Mouse (Mus musculus): Measurements from ENCODE around the gene Hsd17b6.
A peak's percentile ranks its signal among the peaks of the same experiment; 100 is the strongest.
"Not testable (repeated sequence)": the region's sequence is repeated elsewhere in the genome, so short reads cannot be mapped to it uniquely, and the experiment has no call there.

Hsd17b6 gene

GRCm38 (mm10) chr10:128007446-128007845 lies at the start of gene Hsd17b6:
Hsd17b6 (minus strand) TSS chr10:128007611.
- DNase-seq: no peak

DNA sequence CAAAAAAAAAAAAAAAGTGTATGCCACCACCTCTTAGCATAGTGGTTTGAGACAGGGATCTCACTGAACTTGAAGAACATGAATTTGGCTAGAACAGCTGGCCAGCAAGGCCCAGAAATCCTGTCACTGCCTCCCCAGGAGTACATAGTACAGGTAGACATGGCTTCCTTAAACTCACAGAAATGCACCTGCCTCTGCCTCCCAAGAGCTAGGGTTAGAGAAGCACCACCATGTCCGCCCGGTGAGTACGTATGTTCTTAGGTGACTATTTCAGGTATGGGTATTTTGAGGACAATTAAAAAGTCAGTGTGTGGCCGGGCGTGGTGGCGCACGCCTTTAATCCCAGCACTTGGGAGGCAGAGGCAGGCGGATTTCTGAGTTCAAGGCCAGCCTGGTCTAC lies 45.6 kb upstream of the Hsd17b6 start:
- DNase-seq: no peak

- DNase-seq: not testable (repeated sequence)
Measured at GRCm38 (mm10) chr10:128052136-128052535, 44.7 kb upstream of the Hsd17b6 start.

DNA sequence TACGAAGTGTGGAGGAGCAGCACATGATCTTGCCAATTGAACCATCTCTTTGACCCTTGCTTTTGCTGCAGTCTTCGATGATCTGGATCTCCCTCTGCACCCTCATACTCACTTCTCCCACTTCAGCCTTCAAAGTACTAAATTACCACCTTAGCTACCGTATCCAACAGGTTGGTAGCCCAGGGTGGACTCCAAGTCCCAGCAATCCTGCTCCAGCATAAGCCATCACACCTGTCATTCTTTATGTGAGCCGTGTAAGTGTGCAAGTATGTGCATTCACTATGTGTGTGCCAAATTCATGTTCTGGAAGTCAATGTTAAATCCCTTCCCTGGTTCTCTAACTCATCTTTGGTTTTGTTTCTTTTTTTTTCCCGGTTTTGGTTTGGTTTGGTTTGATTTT lies 44.2 kb upstream of the Hsd17b6 start:
- DNase-seq: no peak

DNA sequence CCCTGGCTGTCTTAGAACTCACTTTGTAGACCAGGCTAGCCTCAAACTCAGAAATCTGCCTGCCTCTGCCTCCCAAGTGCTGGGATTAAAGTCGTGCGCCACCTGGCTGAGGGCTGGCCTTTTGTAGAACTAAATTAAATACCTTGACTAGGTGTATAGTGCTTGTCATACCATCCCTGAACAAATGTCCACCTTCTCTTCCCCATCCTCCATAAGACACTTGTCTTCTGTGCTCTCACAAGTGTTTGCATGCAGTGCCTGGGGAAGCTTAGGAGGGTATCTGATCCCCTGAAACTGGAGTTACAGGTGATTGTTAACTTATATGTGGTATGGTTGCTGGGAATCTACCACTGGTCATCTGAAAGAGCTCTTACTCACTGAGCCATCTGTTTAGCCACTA lies 42.9 kb upstream of the Hsd17b6 start:
- no peak for DNase-seq

GRCm38 (mm10) chr10:128049741-128050140 lies 42.3 kb upstream of the Hsd17b6 start:
- no peak for DNase-seq

DNA sequence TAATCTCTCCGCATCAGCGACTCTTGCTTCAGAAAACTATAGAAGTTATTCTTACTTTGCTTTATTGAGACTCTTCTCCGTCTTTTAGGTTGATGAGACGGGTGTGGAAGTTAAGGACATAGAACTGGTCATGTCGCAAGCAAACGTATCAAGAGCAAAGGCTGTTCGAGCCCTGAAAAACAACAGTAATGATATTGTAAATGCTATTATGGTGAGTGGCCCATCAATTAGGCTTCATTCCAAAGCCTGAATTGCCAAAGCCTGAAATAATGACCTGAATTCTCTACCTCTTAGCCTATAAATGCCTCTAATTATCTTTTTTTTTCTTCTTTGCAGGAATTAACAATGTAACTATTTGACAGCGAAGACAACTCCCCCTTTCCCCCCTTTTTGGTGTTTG lies 40.7 kb upstream of the Hsd17b6 start:
- DNase-seq: no peak

DNA sequence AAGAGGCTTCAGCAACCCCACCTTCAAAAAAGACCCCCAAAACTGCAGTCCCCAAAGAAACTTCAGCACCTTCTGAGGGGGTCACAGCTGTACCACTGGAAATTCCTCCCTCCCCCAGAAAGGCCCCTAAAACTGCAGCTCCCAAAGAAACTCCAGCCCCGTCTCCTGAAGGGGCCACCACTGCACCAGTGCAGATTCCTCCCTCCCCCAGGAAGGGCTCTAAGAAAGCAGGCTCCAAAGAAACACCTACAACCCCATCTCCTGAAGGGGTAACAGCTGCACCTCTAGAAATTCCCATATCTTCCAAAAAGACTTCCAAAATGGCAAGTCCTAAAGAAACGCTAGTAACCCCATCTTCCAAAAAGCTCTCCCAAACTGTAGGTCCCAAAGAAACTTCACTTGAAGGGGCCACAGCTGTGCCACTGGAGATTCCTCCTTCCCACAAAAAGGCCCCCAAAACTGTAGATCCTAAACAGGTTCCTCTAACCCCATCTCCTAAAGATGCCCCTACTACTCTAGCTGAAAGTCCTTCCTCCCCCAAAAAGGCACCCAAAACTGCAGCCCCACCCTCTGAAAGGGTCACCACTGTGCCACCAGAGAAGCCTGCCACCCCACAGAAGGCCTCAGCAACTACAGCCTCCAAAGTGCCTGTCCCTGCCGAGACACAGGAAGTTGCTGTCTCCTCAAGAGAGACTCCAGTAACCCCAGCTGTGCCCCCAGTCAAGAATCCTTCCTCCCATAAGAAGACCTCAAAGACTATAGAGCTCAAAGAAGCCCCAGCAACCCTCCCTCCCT lies 35.8 kb upstream of the Hsd17b6 start:
- no peak for DNase-seq

DNA sequence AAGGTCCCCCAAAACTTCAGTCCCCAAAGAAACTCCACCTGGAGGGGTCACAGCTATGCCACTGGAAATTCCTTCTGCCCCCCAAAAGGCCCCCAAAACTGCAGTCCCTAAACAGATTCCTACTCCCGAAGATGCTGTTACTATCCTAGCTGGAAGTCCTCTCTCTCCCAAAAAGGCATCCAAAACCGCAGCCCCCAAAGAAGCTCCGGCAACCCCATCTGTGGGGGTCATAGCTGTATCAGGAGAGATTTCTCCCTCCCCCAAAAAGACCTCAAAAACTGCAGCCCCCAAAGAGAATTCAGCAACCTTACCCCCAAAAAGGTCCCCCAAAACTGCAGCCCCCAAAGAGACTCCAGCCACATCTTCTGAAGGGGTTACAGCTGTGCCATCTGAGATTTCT lies 35.1 kb upstream of the Hsd17b6 start:
- no peak for DNase-seq

DNA sequence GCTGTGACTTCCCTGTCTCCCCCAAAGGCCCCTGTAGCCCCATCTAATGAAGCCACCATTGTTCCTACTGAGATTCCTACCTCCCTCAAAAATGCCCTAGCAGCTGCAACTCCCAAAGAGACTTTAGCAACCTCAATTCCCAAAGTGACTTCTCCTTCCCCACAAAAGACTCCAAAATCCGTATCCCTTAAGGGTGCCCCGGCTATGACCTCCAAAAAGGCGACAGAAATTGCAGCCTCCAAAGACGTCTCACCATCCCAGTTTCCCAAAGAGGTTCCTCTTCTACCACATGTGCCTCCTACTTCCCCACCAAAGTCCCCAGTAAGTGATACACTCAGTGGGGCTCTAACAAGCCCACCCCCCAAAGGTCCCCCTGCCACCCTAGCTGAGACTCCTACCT lies 34.2 kb upstream of the Hsd17b6 start:
- no peak for DNase-seq

- DNase-seq: no peak
Measured at GRCm38 (mm10) chr10:128040293-128040692, 32.9 kb upstream of the Hsd17b6 start.

GRCm38 (mm10) chr10:128039858-128040257 lies 32.4 kb upstream of the Hsd17b6 start:
- DNase-seq: no peak

DNA sequence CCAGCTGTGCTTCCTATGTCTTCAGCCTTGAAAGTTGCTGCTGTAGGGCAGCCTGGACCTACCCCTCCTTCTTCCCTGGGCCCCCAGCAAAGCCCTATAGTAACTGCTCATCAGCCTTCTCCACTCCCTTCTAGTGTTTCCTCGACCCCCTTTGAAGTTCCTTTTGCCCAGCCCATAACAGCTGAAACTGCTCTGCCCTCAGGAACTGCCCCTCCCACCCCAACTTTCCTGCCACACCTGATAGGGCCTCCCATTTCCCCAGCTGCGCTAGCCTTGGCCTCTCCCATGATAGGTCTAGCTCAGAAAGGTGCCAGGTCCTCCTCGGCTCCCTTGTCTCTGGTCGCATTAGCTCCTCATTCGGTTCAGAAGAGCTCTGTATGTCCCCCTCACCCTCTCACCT lies 31.8 kb upstream of the Hsd17b6 start:
- DNase-seq: no peak

DNA sequence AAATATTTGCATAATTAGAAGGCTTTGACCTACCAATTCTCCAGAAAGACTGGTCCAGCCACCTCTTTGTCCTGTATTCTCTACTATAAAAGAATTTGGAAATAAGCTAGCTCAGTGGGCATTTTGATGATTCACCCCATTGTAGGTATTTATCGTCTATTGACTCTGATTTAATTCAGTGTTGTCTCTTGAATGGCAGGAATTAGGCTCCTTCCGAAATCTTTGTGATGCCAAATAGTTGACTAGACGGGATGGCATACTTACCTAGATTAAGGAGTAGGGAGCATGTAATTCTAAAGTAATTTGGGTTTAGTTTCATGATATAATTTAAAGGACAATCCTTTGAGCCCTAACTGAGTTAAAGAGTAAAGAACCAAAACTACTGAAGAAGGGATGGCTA lies 30.5 kb upstream of the Hsd17b6 start:
- DNase-seq: no peak

DNA sequence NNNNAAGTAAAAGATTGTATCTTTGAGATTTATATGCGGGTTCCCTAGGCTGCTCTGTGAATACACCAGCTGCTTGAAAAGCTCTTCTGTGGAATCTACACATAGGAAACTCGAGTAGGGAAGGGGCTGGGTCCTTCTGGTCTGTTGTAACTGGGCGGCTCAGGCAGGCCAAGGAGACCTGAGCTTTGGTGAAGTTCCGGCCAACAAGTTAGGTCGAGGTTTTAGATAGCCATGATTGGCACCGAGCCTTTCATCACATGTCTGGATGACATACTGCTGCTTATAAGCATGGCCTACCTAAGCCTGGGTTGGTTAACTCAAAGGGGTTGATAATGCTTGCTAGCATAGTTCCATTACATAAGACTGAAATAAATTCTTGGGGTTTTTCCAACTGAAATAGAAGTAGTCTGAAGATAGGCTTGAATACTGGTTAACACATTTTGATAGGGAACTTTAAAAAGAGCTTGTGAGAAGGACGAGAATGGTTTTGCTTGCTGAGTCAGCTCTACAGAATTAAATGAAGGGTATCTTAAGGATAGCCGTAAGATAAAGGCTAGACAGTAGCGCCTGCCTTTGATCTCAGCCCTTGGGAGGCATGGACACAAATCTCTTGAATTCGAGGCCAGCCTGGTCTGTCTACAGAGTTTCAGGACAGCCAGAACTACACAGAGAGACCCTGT lies 29.5 kb upstream of the Hsd17b6 start:
- DNase-seq: peak; percentile 68

GRCm38 (mm10) chr10:128030860-128031259 lies 23.4 kb upstream of the Hsd17b6 start:
- DNase-seq: peak; percentile 22

GRCm38 (mm10) chr10:128029931-128030330 lies 22.5 kb upstream of the Hsd17b6 start:
- DNase-seq: no peak

GRCm38 (mm10) chr10:128023496-128023895 lies 16.1 kb upstream of the Hsd17b6 start:
- no peak for DNase-seq

DNA sequence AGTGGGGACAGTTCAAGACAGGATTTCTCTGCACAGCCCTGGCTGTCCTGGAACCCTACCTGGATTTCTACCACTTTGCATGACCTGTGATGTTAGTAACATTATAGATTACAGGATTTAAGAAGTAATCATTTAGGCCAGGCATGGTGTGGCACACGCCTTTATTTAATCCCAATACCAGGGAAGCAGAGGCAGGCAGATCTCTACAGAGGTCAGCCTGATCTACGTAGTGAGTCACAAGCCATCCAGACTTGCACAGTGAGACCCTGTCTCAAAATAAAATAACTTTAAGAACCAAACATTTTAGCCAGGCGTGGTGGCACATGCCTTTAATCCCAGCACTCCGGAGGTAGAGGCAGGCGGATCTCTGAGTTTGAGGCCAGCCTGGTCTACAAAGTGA lies 14.8 kb upstream of the Hsd17b6 start:
- DNase-seq: no peak

- peak; percentile 87 for DNase-seq
Measured at GRCm38 (mm10) chr10:128015068-128015934, 7.9 kb upstream of the Hsd17b6 start, which contains the start of gene Prim1. Prim1 (plus strand) TSS chr10:128015168.

- DNase-seq: no peak
Measured at GRCm38 (mm10) chr10:128009735-128010134, 2.3 kb upstream of the Hsd17b6 start.

DNA sequence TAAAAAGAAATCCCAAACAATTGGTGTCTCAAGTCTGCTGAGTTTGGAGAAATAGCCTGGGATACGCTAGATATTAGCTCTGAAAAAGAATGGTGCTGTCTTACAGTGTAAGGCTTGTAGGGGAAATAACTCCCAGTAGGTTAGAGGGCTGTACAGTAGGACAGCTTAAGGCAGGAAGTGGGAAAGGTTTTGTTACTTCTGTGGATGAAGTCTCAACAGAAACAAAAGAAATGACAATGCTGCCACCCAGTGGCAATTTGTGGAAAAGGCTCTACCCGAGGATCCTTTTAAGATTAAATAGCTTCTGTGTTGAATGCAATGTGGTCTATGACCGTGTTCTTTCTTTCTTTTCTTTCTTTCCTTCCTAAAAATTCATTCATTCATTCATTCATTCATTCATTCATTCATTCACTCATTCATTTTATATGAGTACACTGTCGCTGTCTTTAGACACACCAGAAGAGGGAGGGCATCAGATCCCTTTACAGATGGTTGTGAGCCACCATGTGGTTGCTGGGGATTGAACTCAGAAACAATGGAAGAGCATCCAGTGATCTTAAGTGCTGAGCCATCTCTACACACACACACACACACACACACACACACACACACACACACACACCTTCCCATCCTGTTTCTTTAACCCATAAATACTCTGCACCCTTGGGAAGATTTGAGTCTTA lies 937 bp upstream of the Hsd17b6 start:
- DNase-seq: peak; percentile 87

DNA sequence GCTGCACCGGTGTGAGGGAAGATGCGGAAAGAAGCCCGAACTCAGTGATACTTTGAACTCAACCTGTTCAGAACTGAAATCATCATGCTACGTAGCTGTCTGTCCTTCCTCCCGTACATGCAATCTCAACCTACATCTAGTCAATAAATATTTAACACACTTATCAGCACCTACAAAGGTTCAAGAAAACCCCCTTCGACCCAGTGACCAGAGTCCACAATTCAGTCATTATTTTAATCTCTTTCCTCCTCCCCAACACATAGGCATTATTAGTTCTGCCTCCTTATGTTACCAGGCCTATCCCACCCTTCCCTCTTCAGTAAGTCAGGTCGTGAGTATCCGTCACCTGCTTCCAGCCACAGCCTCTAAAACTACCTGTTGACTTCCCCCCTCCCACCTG lies 1.9 kb downstream of the Hsd17b6 start:
- no peak for DNase-seq
